Mouse (Mus musculus) midbrain, embryonic 15.5 days (tissue): ENCODE results near the gene Sowahd. TPM values are rescaled to one million over a fixed set of nuclear protein-coding genes. Genes with fewer than 3 reads are reported as not detected.
"Not testable (repeated sequence)": the region's sequence is repeated elsewhere in the genome, so short reads cannot be mapped to it uniquely, and the experiment has no call there.

Experiments used
- ATAC-seq: fragments of 200-750 bp; cut with Nextera tagmentation; replicated peaks from 2 replicates; pipeline ENCODE4 v1.8.0; 2017; ENCODE audit warnings: moderate TSS enrichment
- H3K27ac ChIP-seq: fragments of 300-500 bp; sonication (generic); 2 replicates; pipeline ENCODE4 v1.5.1; 2015; ENCODE audit warnings: mild to moderate bottlenecking, inconsistent platforms
- H3K27me3 ChIP-seq: fragments of 300-500 bp; sonication (generic); replicated peaks from 2 replicates; pipeline ENCODE4 v1.6.1; 2015; ENCODE audit warnings: inconsistent platforms
- H3K36me3 ChIP-seq: fragments of 300-500 bp; sonication (generic); replicated peaks from 2 replicates; pipeline ENCODE4 v1.6.1; 2015; ENCODE audit warnings: inconsistent platforms
- H3K4me1 ChIP-seq: fragments of 300-500 bp; sonication (generic); 2 replicates; pipeline ENCODE4 v1.6.1; 2015; ENCODE audit warnings: inconsistent platforms
- H3K4me2 ChIP-seq: fragments of 300-500 bp; sonication (generic); 2 replicates; pipeline ENCODE4 v1.6.1; 2015; ENCODE audit warnings: inconsistent platforms, mild to moderate bottlenecking, moderate library complexity
- H3K4me3 ChIP-seq: fragments of 300-500 bp; sonication (generic); 2 replicates; pipeline ENCODE4 v1.5.1; 2015; ENCODE audit warnings: mild to moderate bottlenecking, inconsistent platforms
- H3K9ac ChIP-seq: fragments of 300-500 bp; sonication (generic); 2 replicates; pipeline ENCODE4 v1.6.1; 2015; ENCODE audit warnings: mild to moderate bottlenecking, inconsistent platforms
- H3K9me3 ChIP-seq: fragments of 300-500 bp; sonication (generic); 2 replicates; pipeline ENCODE4 v1.6.1; 2016; ENCODE audit warnings: inconsistent platforms
- WGBS: fragments of 180-500 bp; shearing (Covaris S2); methylation state at CpG from one replicate; pipeline ENCODE4 v1.1.7; 2015; ENCODE audit warnings: mixed read lengths; 5-methylcytosine and 5-hydroxymethylcytosine counted together
- polyA plus RNA-seq: library from polyadenylated mRNA; unstranded; fragments of >200 nt; fragmentation: Nextera tagmentation; extraction: Ambion mirVana; gene quantifications from 2 replicates; pipeline ENCODE4 v1.2.1, GENCODE M21; 2015

Gene Sowahd
- polyA plus RNA-seq, 1 experiment from 2014 or later: not detected

- H3K4me2 ChIP-seq: no peak overlapping the region
- H3K9me3 ChIP-seq: no peaks in the 10 kb centered on the region
- no peak overlapping the region for H3K27ac ChIP-seq
- ATAC-seq: peak; percentile 74; the same call in 1 of the 2 replicates
- 45% methylated on average over 9 of the region's 9 CpGs for WGBS
- H3K36me3 ChIP-seq: no peaks in the 10 kb centered on the region
- H3K4me1 ChIP-seq: no peaks in the 10 kb centered on the region
- no peak overlapping the region for H3K4me3 ChIP-seq
- H3K9ac ChIP-seq: no peak overlapping the region
- no peaks in the 10 kb centered on the region for H3K27me3 ChIP-seq
These were observed 25.7 kb downstream of the Sowahd start for GRCm38 (mm10) chrX:37074262-37074892.

- Histone ChIP-seq H3K27me3 (no peaks in the 10 kb centered on the region), H3K4me2 (no peak overlapping the region), H3K4me3 (no peak overlapping the region), H3K4me1 (no peaks in the 10 kb centered on the region), H3K27ac (no peak overlapping the region), H3K9me3 (no peaks in the 10 kb centered on the region), H3K36me3 (no peaks in the 10 kb centered on the region), H3K9ac (no peak overlapping the region)
- no peak for ATAC-seq
- WGBS: 79% methylated on average over 8 of the region's 8 CpGs
These were observed 28.0 kb downstream of the Sowahd start for GRCm38 (mm10) chrX:37076651-37077050.

GRCm38 (mm10) chrX:37080345-37080744 is 31.7 kb downstream of the Sowahd start:
- H3K27ac ChIP-seq, H3K9ac ChIP-seq, H3K36me3 ChIP-seq, H3K4me3 ChIP-seq, H3K4me2 ChIP-seq, H3K9me3 ChIP-seq, ATAC-seq, H3K27me3 ChIP-seq: not testable (repeated sequence)
- 82% methylated on average over 4 of the region's 4 CpGs for whole genome bisulfite sequencing
- peaks cover 10% of the 10 kb centered on the region for H3K4me1 ChIP-seq

- ATAC-seq: no peak
- Histone ChIP-seq H3K36me3 (no peaks in the 10 kb centered on the region), H3K9ac (no peak overlapping the region), H3K27me3 (no peaks in the 10 kb centered on the region), H3K9me3 (no peaks in the 10 kb centered on the region), H3K4me2 (no peak overlapping the region), H3K4me3 (no peak overlapping the region), H3K4me1 (peaks cover 10% of the 10 kb centered on the region), H3K27ac (no peak overlapping the region)
- 59% methylated on average over 6 of the region's 6 CpGs for WGBS
These were observed 32.5 kb downstream of the Sowahd start for GRCm38 (mm10) chrX:37081194-37081593.

- Histone ChIP-seq H3K4me3 (peak overlapping the region; percentile 53), H3K9ac (peak overlapping the region; percentile 58), H3K36me3 (no peaks in the 10 kb centered on the region), H3K27ac (peak overlapping the region; percentile 91), H3K27me3 (no peaks in the 10 kb centered on the region), H3K9me3 (no peaks in the 10 kb centered on the region), H3K4me1 (peaks cover 10% of the 10 kb centered on the region), H3K4me2 (peak overlapping the region; percentile 64)
- ATAC-seq: peak; percentile 31
- WGBS: 17% methylated on average over 19 of the region's 19 CpGs
These were observed 35.8 kb downstream of the Sowahd start for GRCm38 (mm10) chrX:37084318-37084926.

GRCm38 (mm10) chrX:37084927-37085660 is 36.4 kb downstream of the Sowahd start, which contains the start of gene Rpl39:
Rpl39 (minus strand) TSS chrX:37085402.
- H3K27ac ChIP-seq: peak within 1 kb of the TSS; percentile 91
- peak within 1 kb of the TSS; percentile 58 for H3K9ac ChIP-seq
- peaks cover 10% of the 10 kb centered on the region for H3K4me1 ChIP-seq
- H3K4me3 ChIP-seq: peak within 1 kb of the TSS; percentile 53
- no peaks in the 10 kb centered on the region for H3K27me3 ChIP-seq
- H3K36me3 ChIP-seq: no peaks in the 10 kb centered on the region
- ATAC-seq: peak; percentile 96
- H3K4me2 ChIP-seq: peak within 1 kb of the TSS; percentile 64
- no peaks in the 10 kb centered on the region for H3K9me3 ChIP-seq
- 16% methylated on average over 38 of the region's 38 CpGs for WGBS

- Histone ChIP-seq H3K9ac (no peak overlapping the region), H3K4me2 (peak overlapping the region; percentile 64), H3K27ac (peak overlapping the region; percentile 91), H3K9me3 (no peaks in the 10 kb centered on the region), H3K4me3 (peak overlapping the region; percentile 53), H3K4me1 (peaks cover 10% of the 10 kb centered on the region), H3K27me3 (no peaks in the 10 kb centered on the region), H3K36me3 (no peaks in the 10 kb centered on the region)
- no peak; the same call in 1 of the 2 replicates for ATAC-seq
- 23% methylated on average over 9 of the region's 9 CpGs for WGBS
These were observed 37.0 kb downstream of the Sowahd start for GRCm38 (mm10) chrX:37085665-37086064.

GRCm38 (mm10) chrX:37088778-37089177 is 40.1 kb downstream of the Sowahd start:
- no peaks in the 10 kb centered on the region for H3K4me1 ChIP-seq
- H3K36me3 ChIP-seq: no peaks in the 10 kb centered on the region
- H3K9ac ChIP-seq: no peak overlapping the region
- no peak for ATAC-seq
- H3K27me3 ChIP-seq: no peaks in the 10 kb centered on the region
- no peaks in the 10 kb centered on the region for H3K9me3 ChIP-seq
- 78% methylated on average over 1 of the region's 1 CpGs for WGBS
- H3K27ac ChIP-seq: no peak overlapping the region
- no peak overlapping the region for H3K4me2 ChIP-seq
- H3K4me3 ChIP-seq: no peak overlapping the region

- Histone ChIP-seq H3K9ac (no peak overlapping the region), H3K4me1 (no peaks in the 10 kb centered on the region), H3K9me3 (no peaks in the 10 kb centered on the region), H3K4me2 (no peak overlapping the region), H3K36me3 (no peaks in the 10 kb centered on the region; the same call in 1 of the 2 replicates), H3K4me3 (no peak overlapping the region), H3K27me3 (no peaks in the 10 kb centered on the region), H3K27ac (no peak overlapping the region)
- no peak for ATAC-seq
- WGBS: 96% methylated on average over 3 of the region's 3 CpGs
These were observed 42.8 kb downstream of the Sowahd start for GRCm38 (mm10) chrX:37091457-37091856.

- Histone ChIP-seq H3K4me2 (no peak overlapping the region), H3K27me3 (no peaks in the 10 kb centered on the region), H3K4me1 (no peaks in the 10 kb centered on the region), H3K9me3 (no peaks in the 10 kb centered on the region), H3K27ac (no peak overlapping the region), H3K36me3 (no peaks in the 10 kb centered on the region; the same call in 1 of the 2 replicates), H3K4me3 (no peak overlapping the region), H3K9ac (no peak overlapping the region)
- no peak for ATAC-seq
- 90% methylated on average over 11 of the region's 11 CpGs for WGBS
These were observed 46.6 kb downstream of the Sowahd start for GRCm38 (mm10) chrX:37095106-37095768.

- no peak overlapping the region for H3K4me3 ChIP-seq
- H3K9me3 ChIP-seq: no peaks in the 10 kb centered on the region
- H3K27me3 ChIP-seq: no peaks in the 10 kb centered on the region
- no peaks in the 10 kb centered on the region for H3K4me1 ChIP-seq
- ATAC-seq: no peak
- WGBS: 95% methylated on average over 3 of the region's 3 CpGs
- H3K9ac ChIP-seq: no peak overlapping the region
- H3K27ac ChIP-seq: no peak overlapping the region
- H3K4me2 ChIP-seq: no peak overlapping the region
- H3K36me3 ChIP-seq: no peaks in the 10 kb centered on the region; the same call in 1 of the 2 replicates
These were observed 50.0 kb downstream of the Sowahd start for GRCm38 (mm10) chrX:37098681-37099080.
